Mouse (Mus musculus) heart, embryonic 13.5 days (tissue): ENCODE data around the gene Gnat1. TPM values are rescaled to one million over a fixed set of nuclear protein-coding genes. Genes with fewer than 3 reads are reported as not detected.

ENCODE experiments used
- ATAC-seq: fragments of 200-750 bp; cut with Nextera tagmentation; 2 replicates; pipeline ENCODE4 v1.8.0; 2017; ENCODE audit warnings: moderate TSS enrichment; ENCODE audit not compliant: insufficient number of reproducible peaks, low FRiP score, low TSS enrichment; ENCODE audit errors: extremely low read depth
- H3K27ac ChIP-seq: fragments of 300-500 bp; sonication (generic); replicated peaks from 2 replicates; pipeline ENCODE4 v1.5.1; 2015; ENCODE audit warnings: moderate library complexity, mild to moderate bottlenecking, inconsistent platforms
- H3K27me3 ChIP-seq: fragments of 300-500 bp; sonication (generic); replicated peaks from 2 replicates; pipeline ENCODE4 v1.6.1; 2015; ENCODE audit warnings: mild to moderate bottlenecking, inconsistent platforms
- H3K36me3 ChIP-seq: fragments of 300-500 bp; sonication (generic); 2 replicates; pipeline ENCODE4 v1.6.1; 2015; ENCODE audit warnings: mild to moderate bottlenecking, inconsistent platforms
- H3K4me1 ChIP-seq: fragments of 300-500 bp; sonication (generic); 2 replicates; pipeline ENCODE4 v1.6.1; 2015; ENCODE audit warnings: inconsistent platforms
- H3K4me2 ChIP-seq: fragments of 300-500 bp; sonication (generic); 2 replicates; pipeline ENCODE4 v1.6.1; 2015; ENCODE audit warnings: inconsistent platforms, mild to moderate bottlenecking, moderate library complexity
- H3K4me3 ChIP-seq: fragments of 300-500 bp; sonication (generic); 2 replicates; pipeline ENCODE4 v1.5.1; 2015; ENCODE audit warnings: moderate library complexity, mild to moderate bottlenecking, inconsistent platforms
- H3K9ac ChIP-seq: fragments of 300-500 bp; sonication (generic); 2 replicates; pipeline ENCODE4 v1.6.1; 2015; ENCODE audit warnings: inconsistent platforms, mild to moderate bottlenecking, moderate library complexity
- H3K9me3 ChIP-seq: fragments of 300-500 bp; sonication (generic); 2 replicates; pipeline ENCODE4 v1.6.1; 2016; ENCODE audit warnings: inconsistent platforms
- WGBS: fragments of 180-500 bp; shearing (Covaris S2); methylation state at CpG from one replicate; pipeline ENCODE4 v1.1.7; 2015; ENCODE audit warnings: mixed read lengths; 5-methylcytosine and 5-hydroxymethylcytosine counted together
- polyA plus RNA-seq: library from polyadenylated mRNA; unstranded; fragments of >200 nt; fragmentation: Nextera tagmentation; extraction: Ambion mirVana; gene quantifications from 2 replicates; pipeline ENCODE4 v1.2.1, GENCODE M21; 2015

The Gnat1 gene
- polyA plus RNA-seq, 1 experiment from 2014 or later: 0.90 TPM

DNA sequence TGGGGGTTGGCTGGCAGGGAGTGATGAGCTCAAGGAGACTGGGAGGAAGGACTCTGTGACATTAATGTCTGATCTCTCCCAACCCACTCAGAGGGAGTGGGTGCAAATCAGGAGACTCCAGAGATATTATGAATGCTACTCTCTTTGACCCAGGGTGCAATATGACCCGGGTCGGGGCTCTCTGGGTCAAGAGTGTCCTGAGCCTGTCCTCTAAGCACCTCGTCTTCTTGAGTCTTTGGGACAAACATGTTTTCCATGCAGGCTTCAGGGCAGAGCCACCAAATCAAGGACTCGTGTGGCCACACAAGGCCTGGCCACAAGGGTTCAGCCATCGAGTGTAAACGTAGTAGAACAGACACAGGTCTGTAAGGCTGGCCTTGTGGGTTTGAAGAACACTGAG lies 21.4 kb downstream of the Gnat1 start:
- no peaks in the 10 kb centered on the region for H3K9me3 ChIP-seq
- no peaks in the 10 kb centered on the region for H3K4me1 ChIP-seq
- no peak overlapping the region for H3K9ac ChIP-seq
- H3K4me2 ChIP-seq: no peak overlapping the region
- H3K36me3 ChIP-seq: no peaks in the 10 kb centered on the region
- no peak overlapping the region for H3K27ac ChIP-seq
- no peak overlapping the region for H3K4me3 ChIP-seq
- 76% methylated on average over 6 of the region's 6 CpGs for WGBS
- no peak for ATAC-seq
- H3K27me3 ChIP-seq: peaks cover 16% of the 10 kb centered on the region

- no peaks in the 10 kb centered on the region for H3K36me3 ChIP-seq
- no peak overlapping the region for H3K4me3 ChIP-seq
- no peak overlapping the region for H3K9ac ChIP-seq
- no peak overlapping the region for H3K4me2 ChIP-seq
- H3K4me1 ChIP-seq: no peaks in the 10 kb centered on the region
- 77% methylated on average over 5 of the region's 5 CpGs for WGBS
- no peak for ATAC-seq
- H3K9me3 ChIP-seq: no peaks in the 10 kb centered on the region
- no peak overlapping the region for H3K27ac ChIP-seq
- H3K27me3 ChIP-seq: peaks cover 9% of the 10 kb centered on the region
Measured at GRCm38 (mm10) chr9:107657144-107657543, 22.4 kb downstream of the Gnat1 start.

DNA sequence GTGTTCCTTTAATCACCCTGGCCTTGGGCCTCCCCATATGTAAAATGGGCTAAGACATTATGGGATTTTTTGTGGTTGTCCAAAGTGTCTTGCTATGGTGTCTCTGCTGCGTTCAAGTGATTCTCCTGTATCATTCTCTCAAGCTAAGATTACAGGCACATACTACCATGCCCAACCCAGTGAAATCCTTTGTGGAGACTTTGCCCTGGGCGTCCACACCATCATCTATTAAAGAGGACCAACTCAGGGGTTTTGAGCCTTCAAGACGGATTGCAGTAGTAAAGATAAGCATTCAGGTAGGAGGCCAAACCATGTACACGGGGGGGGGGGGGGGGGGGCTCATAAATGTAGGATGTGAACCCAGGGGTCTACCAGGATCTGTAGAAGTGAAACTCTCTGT lies 24.9 kb downstream of the Gnat1 start:
- no peak overlapping the region for H3K4me3 ChIP-seq
- no peak overlapping the region for H3K4me2 ChIP-seq
- no peaks in the 10 kb centered on the region for H3K9me3 ChIP-seq
- H3K4me1 ChIP-seq: peaks cover 15% of the 10 kb centered on the region
- peaks cover 7% of the 10 kb centered on the region; the same call in 1 of the 2 replicates for H3K27me3 ChIP-seq
- no peak overlapping the region for H3K9ac ChIP-seq
- H3K36me3 ChIP-seq: no peaks in the 10 kb centered on the region
- ATAC-seq: no peak
- 72% methylated on average over 4 of the region's 4 CpGs for whole genome bisulfite sequencing
- no peak overlapping the region for H3K27ac ChIP-seq

DNA sequence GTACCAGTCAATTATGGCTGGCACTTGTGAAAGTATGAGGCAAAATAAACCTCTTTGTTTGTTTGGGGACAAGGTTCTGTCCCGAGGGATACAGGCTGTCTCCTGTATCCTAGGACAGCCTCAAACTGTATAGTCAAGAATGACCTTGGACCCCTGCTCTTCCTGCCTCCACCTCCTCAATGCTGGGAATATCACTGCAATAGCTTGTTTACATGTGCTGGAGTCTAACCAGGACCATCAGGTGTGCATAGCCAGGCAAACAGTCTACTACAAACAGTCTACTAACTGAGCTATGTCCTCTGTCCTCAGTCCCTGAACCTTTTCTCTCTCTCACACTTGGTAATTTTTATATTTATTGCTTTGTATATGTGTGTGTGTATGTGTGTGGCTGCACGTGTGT lies 26.0 kb downstream of the Gnat1 start:
- Histone ChIP-seq H3K4me2 (no peak overlapping the region), H3K9ac (no peak overlapping the region), H3K4me1 (peaks cover 18% of the 10 kb centered on the region), H3K27ac (no peak overlapping the region), H3K4me3 (no peak overlapping the region), H3K36me3 (no peaks in the 10 kb centered on the region), H3K27me3 (peaks cover 8% of the 10 kb centered on the region; the same call in 1 of the 2 replicates), H3K9me3 (no peaks in the 10 kb centered on the region)
- 75% methylated on average over 2 of the region's 2 CpGs for WGBS
- no peak for ATAC-seq

GRCm38 (mm10) chr9:107650708-107651481 lies 28.6 kb downstream of the Gnat1 start:
- Histone ChIP-seq H3K27ac (no peak overlapping the region), H3K27me3 (peaks cover 12% of the 10 kb centered on the region; the same call in 1 of the 2 replicates), H3K4me3 (no peak overlapping the region), H3K9me3 (no peaks in the 10 kb centered on the region), H3K9ac (peak overlapping the region; percentile 17; the same call in 1 of the 2 replicates), H3K4me2 (no peak overlapping the region), H3K4me1 (peaks cover 18% of the 10 kb centered on the region), H3K36me3 (no peaks in the 10 kb centered on the region)
- 20% methylated on average over 12 of the region's 12 CpGs for WGBS
- no peak for ATAC-seq

DNA sequence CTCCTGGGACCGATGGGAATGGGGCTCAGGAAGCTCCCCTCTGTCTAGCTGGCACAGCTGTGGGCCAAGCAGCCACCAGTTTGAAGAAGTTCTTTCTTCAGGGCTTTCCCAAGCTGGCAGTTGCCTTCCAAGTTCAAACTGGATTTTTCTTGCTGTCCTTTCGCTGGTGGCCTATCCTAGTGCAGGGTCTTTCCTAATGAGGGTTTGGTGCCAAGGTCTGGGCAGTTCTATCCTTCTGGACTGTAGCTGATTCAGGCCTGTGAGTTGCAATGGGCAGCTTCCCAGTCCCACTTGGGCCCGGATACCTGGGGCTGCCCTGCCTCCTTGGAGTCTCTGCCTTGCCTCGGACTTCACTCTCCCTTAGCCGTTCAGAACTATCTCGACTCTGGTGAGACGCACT lies 29.3 kb downstream of the Gnat1 start:
- no peak overlapping the region for H3K4me2 ChIP-seq
- H3K9ac ChIP-seq: peak overlapping the region; percentile 17; the same call in 1 of the 2 replicates
- H3K27me3 ChIP-seq: peaks cover 11% of the 10 kb centered on the region; the same call in 1 of the 2 replicates
- no peak overlapping the region for H3K4me3 ChIP-seq
- 71% methylated on average over 7 of the region's 7 CpGs for WGBS
- no peaks in the 10 kb centered on the region for H3K9me3 ChIP-seq
- no peak overlapping the region for H3K27ac ChIP-seq
- H3K4me1 ChIP-seq: peaks cover 20% of the 10 kb centered on the region
- H3K36me3 ChIP-seq: no peaks in the 10 kb centered on the region
- no peak for ATAC-seq

DNA sequence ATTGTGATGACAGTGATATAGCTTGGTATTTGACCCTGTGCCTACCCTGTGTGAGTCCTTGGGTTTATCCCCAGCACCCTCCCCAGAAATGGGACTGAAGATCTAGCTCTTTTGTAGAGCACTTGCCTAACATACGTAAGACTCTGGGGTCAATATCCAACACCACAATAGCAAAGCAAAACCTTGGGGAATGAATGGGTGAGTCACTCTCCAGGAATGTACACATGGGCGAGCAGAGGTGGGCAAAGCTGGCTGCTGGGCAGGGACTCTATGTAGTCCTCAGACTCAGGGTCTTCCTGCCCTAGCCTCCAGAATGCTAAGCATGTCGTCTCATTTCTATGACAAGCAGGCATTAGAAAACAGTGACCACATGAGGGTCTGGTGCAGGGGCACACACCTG lies 30.7 kb downstream of the Gnat1 start:
- H3K4me1 ChIP-seq: peaks cover 31% of the 10 kb centered on the region
- ATAC-seq: no peak
- no peak overlapping the region for H3K4me2 ChIP-seq
- no peak overlapping the region for H3K9ac ChIP-seq
- H3K4me3 ChIP-seq: no peak overlapping the region
- H3K9me3 ChIP-seq: no peaks in the 10 kb centered on the region
- peaks cover 15% of the 10 kb centered on the region; the same call in 1 of the 2 replicates for H3K27me3 ChIP-seq
- 48% methylated on average over 3 of the region's 3 CpGs for WGBS
- no peak overlapping the region for H3K27ac ChIP-seq
- no peaks in the 10 kb centered on the region for H3K36me3 ChIP-seq

- Histone ChIP-seq H3K9me3 (no peaks in the 10 kb centered on the region), H3K4me3 (no peak overlapping the region), H3K27ac (no peak overlapping the region), H3K36me3 (no peaks in the 10 kb centered on the region), H3K27me3 (peaks cover 15% of the 10 kb centered on the region; the same call in 1 of the 2 replicates), H3K4me2 (no peak overlapping the region), H3K9ac (no peak overlapping the region), H3K4me1 (peaks cover 31% of the 10 kb centered on the region)
- no peak for ATAC-seq
- 78% methylated on average over 6 of the region's 6 CpGs for WGBS
Measured at GRCm38 (mm10) chr9:107646975-107647374, 32.5 kb downstream of the Gnat1 start.

DNA sequence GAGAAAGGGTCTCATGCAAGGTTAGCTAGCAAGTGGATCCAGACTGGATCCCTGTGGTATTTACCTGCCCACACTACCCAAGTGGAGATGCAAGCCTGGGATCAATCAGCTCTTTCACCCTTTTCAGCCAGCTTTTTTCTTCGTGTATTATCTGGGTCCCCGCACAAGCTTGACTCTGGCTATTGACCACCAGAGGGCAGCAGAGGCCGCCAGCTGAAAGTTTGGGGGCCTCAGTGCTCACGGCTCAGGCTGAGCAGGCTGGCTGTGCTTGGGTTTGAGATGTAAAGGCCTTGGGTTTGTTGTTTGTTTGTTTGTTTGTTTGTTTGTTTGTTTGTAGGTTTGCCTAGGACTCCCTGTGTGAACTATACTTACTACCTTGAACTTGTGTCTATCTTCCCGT lies 33.9 kb downstream of the Gnat1 start:
- no peaks in the 10 kb centered on the region for H3K9me3 ChIP-seq
- H3K4me2 ChIP-seq: no peak overlapping the region; the same call in 1 of the 2 replicates
- H3K4me3 ChIP-seq: no peak overlapping the region
- no peak overlapping the region for H3K27ac ChIP-seq
- no peak for ATAC-seq
- H3K27me3 ChIP-seq: peaks cover 15% of the 10 kb centered on the region; the same call in 1 of the 2 replicates
- 15% methylated on average over 5 of the region's 5 CpGs for WGBS
- no peaks in the 10 kb centered on the region for H3K36me3 ChIP-seq
- H3K9ac ChIP-seq: no peak overlapping the region
- H3K4me1 ChIP-seq: peaks cover 24% of the 10 kb centered on the region

DNA sequence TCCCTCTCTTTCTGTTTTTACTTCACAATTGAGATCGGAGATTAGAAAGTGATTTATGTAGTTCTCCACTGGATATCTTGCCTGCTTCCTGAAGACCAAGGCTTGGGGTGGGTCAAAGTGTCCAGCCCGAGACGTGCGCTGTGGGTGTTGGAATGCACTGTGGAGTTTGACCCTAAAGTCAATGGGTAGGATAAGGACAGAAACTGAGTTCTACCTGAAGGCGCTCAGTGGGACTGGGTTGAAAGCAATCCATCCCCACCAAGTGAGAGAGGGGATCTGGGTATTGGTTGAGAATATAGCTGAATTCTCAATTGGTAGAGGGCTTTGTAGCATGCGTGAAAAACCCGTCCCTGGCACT lies 34.4 kb downstream of the Gnat1 start:
- Histone ChIP-seq H3K4me3 (peak overlapping the region; percentile 49; the same call in 1 of the 2 replicates), H3K27me3 (peaks cover 15% of the 10 kb centered on the region; the same call in 1 of the 2 replicates), H3K4me2 (peak overlapping the region; percentile 76), H3K9me3 (no peaks in the 10 kb centered on the region), H3K36me3 (no peaks in the 10 kb centered on the region), H3K4me1 (peaks cover 21% of the 10 kb centered on the region), H3K27ac (no peak overlapping the region), H3K9ac (peak overlapping the region; percentile 82)
- WGBS: 46% methylated on average over 7 of the region's 7 CpGs
- no peak for ATAC-seq

DNA sequence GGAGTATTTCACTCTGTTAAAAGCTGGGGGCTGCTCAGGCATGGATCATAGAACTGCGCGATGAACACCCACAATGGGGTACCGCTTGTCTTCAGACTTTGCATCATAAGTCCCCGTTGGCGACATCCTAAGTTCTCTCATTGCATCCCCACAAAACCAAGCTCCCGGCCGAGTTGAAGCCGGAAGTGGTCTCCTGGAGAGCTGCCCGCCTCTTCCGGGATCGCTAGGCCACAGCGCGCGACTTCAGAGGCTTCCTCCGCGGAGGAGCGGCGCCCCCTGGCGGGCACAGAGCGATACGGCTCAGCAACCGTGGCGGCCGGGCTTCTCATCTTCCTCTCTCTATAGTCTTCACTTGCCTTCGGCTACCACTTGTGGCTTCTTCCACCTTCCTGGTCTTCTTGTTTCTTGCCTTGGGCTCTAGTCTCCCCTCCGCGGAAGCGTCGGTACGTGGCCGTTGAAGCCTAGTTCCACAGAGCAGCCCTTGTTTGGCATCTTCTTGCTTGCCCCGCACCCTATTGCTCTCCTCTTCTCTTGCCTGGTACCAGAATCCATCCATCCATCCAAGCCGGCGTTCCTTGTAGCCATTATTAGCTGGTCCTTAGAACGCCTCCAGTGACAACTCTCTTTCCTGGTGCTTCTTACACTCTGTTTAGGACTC lies 34.9 kb downstream of the Gnat1 start:
- Histone ChIP-seq H3K4me1 (peaks cover 18% of the 10 kb centered on the region), H3K27ac (peak overlapping the region; percentile 62), H3K9me3 (no peaks in the 10 kb centered on the region), H3K9ac (peak overlapping the region; percentile 82), H3K27me3 (peaks cover 11% of the 10 kb centered on the region; the same call in 1 of the 2 replicates), H3K4me3 (peak overlapping the region; percentile 49), H3K36me3 (no peaks in the 10 kb centered on the region), H3K4me2 (peak overlapping the region; percentile 76)
- peak; percentile 60; the same call in 1 of the 2 replicates for ATAC-seq
- WGBS: 3% methylated on average over 35 of the region's 35 CpGs
